Mouse (Mus musculus) adrenal gland, adult (tissue): Measurements from ENCODE around the gene Mgat2.
A peak's percentile ranks its signal among the peaks of the same experiment; 100 is the strongest.

Experiments
- DNase-seq, 2 experiments: peaks; one replicate each; pipeline ENCODE4 v3.0.0; 2022 to 2023; ENCODE audit warnings: low spot score in 1 of 2; ENCODE audit not compliant: inconsistent age in 2 of 2

Gene Mgat2

GRCm38 (mm10) chr12:69177526-69177925 lies 6.4 kb upstream of the Mgat2 start:
- no peak for DNase-seq

DNA sequence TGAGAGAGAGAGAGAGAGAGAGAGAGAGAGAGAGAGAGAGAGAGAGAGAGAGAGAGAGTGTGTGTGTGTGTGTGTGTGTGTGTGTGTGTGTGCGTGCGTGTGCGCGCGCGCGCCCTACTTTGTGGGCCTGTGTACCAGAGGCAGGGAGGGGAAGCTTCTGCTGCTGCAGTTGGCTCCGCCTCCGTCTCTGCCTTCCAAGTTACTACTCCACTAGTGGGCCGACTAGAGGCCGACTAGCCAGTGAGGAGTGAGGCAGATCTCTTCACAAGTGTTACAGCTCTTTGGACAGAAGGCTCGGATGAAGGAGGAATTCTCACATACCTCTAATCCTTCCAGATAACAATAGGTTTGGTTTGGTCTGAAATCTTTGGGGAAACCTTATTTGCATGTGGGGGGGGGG lies 4.6 kb upstream of the Mgat2 start:
- no peak for DNase-seq

- DNase-seq: no peak
Observed at GRCm38 (mm10) chr12:69181800-69182199, 2.2 kb upstream of the Mgat2 start.

- no peak for DNase-seq
Observed at GRCm38 (mm10) chr12:69184342-69185295, 662 bp downstream of the Mgat2 start.

GRCm38 (mm10) chr12:69185371-69185770 lies 1.4 kb downstream of the Mgat2 start:
- DNase-seq: peak in 1 of 2 experiments; percentile 59

DNA sequence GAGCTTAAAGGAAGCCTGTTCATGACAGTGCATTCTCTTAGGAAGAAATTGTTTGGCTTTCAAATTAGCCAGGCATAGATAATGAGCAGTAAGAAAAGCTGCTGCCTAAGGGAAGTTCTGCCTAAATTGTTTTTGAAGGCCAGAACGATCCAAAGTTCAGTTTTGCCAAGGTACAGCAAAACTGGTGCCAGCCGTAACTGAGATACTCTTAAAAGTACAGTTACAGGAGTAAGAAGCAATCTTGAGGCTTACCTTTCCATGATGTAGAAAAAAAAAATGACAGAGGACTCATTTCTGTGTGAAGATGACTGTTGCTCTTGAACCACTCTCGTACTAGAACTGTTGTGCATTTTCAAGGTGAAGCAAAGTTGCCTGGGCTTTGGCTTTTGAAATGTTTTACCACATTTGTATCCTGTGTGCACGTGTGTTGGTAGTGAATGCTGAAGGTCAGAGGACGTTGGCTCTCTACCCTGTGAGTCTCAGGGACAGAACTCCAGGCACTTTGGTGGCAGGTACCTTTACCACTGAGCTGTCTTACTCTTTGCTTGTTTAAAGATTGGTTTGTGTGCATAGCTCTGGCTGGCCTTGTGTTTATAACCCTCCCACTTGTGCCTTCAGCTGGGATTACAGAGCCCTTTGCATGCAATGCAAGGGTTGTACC lies 3.0 kb downstream of the Mgat2 start:
- DNase-seq: peak; percentile 45 to 64

DNA sequence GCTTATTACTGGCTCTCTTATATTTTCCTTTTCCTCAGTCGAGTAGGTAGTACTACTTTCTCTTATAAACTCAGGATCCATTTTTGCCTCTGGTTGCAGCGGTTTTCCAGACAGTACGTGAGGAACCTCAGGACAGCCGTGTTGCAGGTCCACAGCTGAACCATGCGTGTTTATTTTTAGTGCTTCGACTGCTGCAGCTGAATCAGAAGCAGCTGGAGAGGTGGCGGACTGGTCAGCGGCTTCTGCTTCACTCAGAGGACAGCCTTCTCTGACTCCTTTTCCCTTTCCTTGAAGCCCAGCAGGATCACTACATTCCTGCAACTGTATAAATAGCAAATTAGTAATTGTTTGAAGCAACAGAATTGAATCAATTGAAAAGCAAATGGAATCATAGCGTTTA lies 6.1 kb downstream of the Mgat2 start:
- no peak for DNase-seq

DNA sequence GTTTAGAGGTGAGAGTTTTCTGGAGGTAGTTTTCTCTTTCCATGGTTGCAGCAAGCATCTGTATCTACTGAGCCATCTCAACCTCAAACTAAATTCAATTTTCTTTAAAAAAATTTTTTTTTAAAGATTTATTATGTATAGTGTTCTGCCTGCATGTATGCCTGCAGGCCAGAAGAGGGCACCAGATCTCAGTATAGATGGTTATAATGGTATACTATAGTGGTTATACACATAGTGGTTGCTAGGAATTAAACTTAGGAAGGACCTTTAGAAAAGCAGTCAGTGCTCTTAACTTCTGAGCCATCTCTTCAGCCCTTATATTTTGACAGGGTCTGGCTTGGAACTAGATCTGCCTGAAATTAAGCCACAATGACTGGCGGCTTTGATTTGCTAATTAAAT lies 6.6 kb downstream of the Mgat2 start:
- DNase-seq: peak in 1 of 2 experiments; percentile 39

- no peak for DNase-seq
Observed at GRCm38 (mm10) chr12:69191396-69191795, 7.4 kb downstream of the Mgat2 start.

DNA sequence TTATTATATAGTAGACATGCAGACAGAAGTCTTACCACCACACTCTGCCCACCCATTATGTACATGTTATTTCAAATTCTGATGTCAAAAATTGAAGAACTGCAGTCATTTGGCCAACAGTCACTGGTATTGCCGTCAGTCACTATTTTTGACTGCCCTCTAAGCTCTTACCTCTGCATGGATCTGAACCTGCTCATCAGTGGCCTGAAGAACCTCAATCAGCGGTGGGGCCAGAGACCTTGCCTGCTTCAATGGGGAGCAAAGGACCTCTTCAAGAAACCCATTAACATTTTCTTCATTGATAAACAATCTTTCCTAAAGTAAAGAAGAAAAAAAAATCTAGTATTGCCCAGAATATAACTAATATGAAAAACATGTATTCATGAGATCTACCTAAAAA lies 8.7 kb downstream of the Mgat2 start:
- no peak for DNase-seq

GRCm38 (mm10) chr12:69196444-69197377 lies 12.8 kb downstream of the Mgat2 start, which contains the start of gene Gm49383:
Gene Gm49383 (minus strand): TSS chr12:69197104.
- DNase-seq: peak; percentile 79 to 89

GRCm38 (mm10) chr12:69197378-69198163 lies 13.6 kb downstream of the Mgat2 start:
- DNase-seq: peak; percentile 68 to 85

- DNase-seq: peak; percentile 86 to 94
Observed at GRCm38 (mm10) chr12:69198164-69198535, 14.2 kb downstream of the Mgat2 start, which contains the start of gene Dnaaf2. Gene Dnaaf2 (minus strand): TSS chr12:69198429.

DNA sequence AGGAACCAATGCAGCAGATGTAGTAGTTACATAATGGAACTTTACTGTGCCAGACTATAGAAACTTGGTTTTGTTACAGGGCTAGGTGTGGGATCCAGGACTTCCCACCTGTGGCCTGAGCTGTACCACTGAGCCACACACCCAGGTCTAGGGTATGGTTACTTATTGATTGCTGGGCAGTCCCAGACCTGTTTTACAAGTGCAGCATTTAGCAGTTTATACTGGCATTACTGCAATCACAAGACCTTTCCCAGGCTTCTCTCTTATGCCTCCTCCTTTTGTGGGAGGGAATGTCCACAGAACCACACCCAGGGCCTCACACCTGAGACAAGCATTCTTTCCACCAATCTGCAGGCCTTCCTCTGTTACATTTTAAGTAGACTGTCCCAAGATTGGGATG lies 15.0 kb downstream of the Mgat2 start:
- DNase-seq: no peak

GRCm38 (mm10) chr12:69204052-69204833 lies 20.3 kb downstream of the Mgat2 start, which contains the start of gene Gm49384:
Gene Gm49384 (minus strand): TSS chr12:69204267.
- no peak for DNase-seq

- DNase-seq: no peak
Observed at GRCm38 (mm10) chr12:69207396-69207795, 23.4 kb downstream of the Mgat2 start.

DNA sequence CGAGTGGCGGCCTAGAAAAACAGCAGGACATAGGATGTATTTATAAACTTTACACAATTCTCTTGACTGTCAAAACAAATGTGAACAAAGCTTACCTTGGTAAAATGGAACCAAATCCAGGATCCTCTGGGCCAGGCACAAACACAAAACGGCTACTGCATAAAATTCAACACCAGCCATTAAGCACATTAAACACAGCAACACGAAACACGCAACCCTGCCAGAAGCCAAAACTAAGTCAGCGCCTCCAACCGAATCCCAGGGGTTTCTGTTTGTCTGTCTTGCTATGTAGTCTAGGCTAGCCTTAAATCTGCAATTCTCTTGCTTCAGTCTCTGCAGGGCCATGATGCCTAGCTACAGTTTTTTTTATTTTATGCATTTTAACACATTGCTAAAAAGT lies 24.0 kb downstream of the Mgat2 start:
- DNase-seq: no peak

GRCm38 (mm10) chr12:69208520-69208919 lies 24.6 kb downstream of the Mgat2 start:
- DNase-seq: no peak
